Mouse (Mus musculus) liver, postnatal 0 days (tissue): Measurements from ENCODE around the gene Grm4.

ENCODE experiments used
- CTCF ChIP-seq: sonication (generic); IDR thresholded peaks from 2 replicates; pipeline ENCODE4 v1.5.1; 2016; ENCODE audit warnings: antibody characterized with exemption, low read depth
- EP300 ChIP-seq: IDR thresholded peaks from 2 replicates; pipeline ENCODE4 v1.6.1; 2016; ENCODE audit warnings: antibody characterized with exemption, low read depth, mild to moderate bottlenecking

GRCm38 (mm10) chr17:27555075-27555511 lies 33.9 kb upstream of the Grm4 start:
- TF ChIP-seq EP300 (no peak), CTCF (no peak)
